In genomic region chr17:62694958-62695437, GRCm38 (mm10) we compare ENCODE assay signal across 25 mouse cellular contexts.
DNase-seq lines count a peak whose midpoint lies in the region; ATAC-seq and TF ChIP-seq lines count a peak whose summit lies in the region.
"Had no signal": no experiment of that assay in that cellular context is flagged by ENCODE, and none has a peak within 500 bp of the region (broad histone marks: within the 10 kb centered on the region; RNA-seq: fewer than 3 reads in every experiment).

No protein-coding gene starts in this region.

- H3K27ac ChIP-seq in kidney, postnatal 0 days, result no peak overlapping the region
- no peak overlapping the region for H3K27ac ChIP-seq in embryonic facial prominence, embryonic 11.5 days (replicated peaks; ENCODE audit: low read depth, low read length)
- no peak overlapping the region for H3K27ac ChIP-seq in limb, embryonic 10.5 days
- H3K27ac ChIP-seq: forebrain, embryonic 10.5 days; hindbrain, postnatal 0 days had no signal

- no peaks in the 10 kb centered on the region for H3K4me1 ChIP-seq in kidney, postnatal 0 days (replicated peaks; ENCODE audit: insufficient read depth, low read length)
- H3K4me1 ChIP-seq in embryonic facial prominence, embryonic 11.5 days (ENCODE audit: control insufficient read depth, insufficient read depth, low read length), result no peaks in the 10 kb centered on the region
- H3K4me1 ChIP-seq in limb, embryonic 10.5 days, result peaks cover 38% of the 10 kb centered on the region
- H3K4me1 ChIP-seq: megakaryocyte, embryonic 14.5 days had no signal

- no peak overlapping the region for H3K4me3 ChIP-seq in kidney, postnatal 0 days (replicated peaks; ENCODE audit: low read depth, low read length)
- no peak overlapping the region for H3K4me3 ChIP-seq in embryonic facial prominence, embryonic 11.5 days (ENCODE audit: low read depth, low read length)
- H3K4me3 ChIP-seq in limb, embryonic 10.5 days, result no peak overlapping the region
- H3K4me3 ChIP-seq: forebrain, embryonic 10.5 days; megakaryocyte, embryonic 14.5 days had no signal

- no peaks in the 10 kb centered on the region for H3K9me3 ChIP-seq in kidney, postnatal 0 days (replicated peaks; ENCODE audit: low read length)
- H3K9me3 ChIP-seq in embryonic facial prominence, embryonic 11.5 days (replicated peaks; ENCODE audit: control insufficient read depth, low read length), result no peaks in the 10 kb centered on the region
- no peaks in the 10 kb centered on the region for H3K9me3 ChIP-seq in limb, embryonic 10.5 days (replicated peaks)
- H3K9me3 ChIP-seq: forebrain, embryonic 10.5 days had no signal

- 42% methylated on average over 9 of the region's 9 CpGs for WGBS in kidney, postnatal 0 days
- 19% methylated on average over 9 of the region's 9 CpGs for WGBS in embryonic facial prominence, embryonic 11.5 days
- WGBS in limb, embryonic 10.5 days, result 38% methylated on average over 9 of the region's 9 CpGs

- no peak for TF ChIP-seq CTCF in kidney, postnatal 0 days (IDR thresholded peaks at IDR 0.05; ENCODE audit: low read depth)

- no peaks in the 10 kb centered on the region for H3K36me3 ChIP-seq in kidney, postnatal 0 days (ENCODE audit: insufficient read depth, low read length)
- no peaks in the 10 kb centered on the region for H3K36me3 ChIP-seq in embryonic facial prominence, embryonic 11.5 days (replicated peaks; ENCODE audit: control insufficient read depth, insufficient read depth, low read depth, low read length)
- H3K36me3 ChIP-seq in limb, embryonic 10.5 days, result no peaks in the 10 kb centered on the region

- peak; percentile 87 for DNase-seq in heart, adult 11 months
- DNase-seq in heart, postnatal 4 days, result no peak
- DNase-seq in kidney, postnatal 0 days (ENCODE audit: low spot score), result peak; percentile 55
- no peak for DNase-seq in kidney, adult 18-20 months
- DNase-seq in embryonic facial prominence, embryonic 11.5 days (ENCODE audit: low spot score), result peak; percentile 78
- peak; percentile 46 for DNase-seq in limb, embryonic 10.5 days (ENCODE audit: low spot score)
- no peak for DNase-seq in cerebellum, adult 18-20 months
- DNase-seq: adrenal gland, postnatal 10 days; cerebellum, adult 2 months; cerebellum, postnatal 25 days; gastrocnemius, postnatal 36 days; kidney, adult 11 months; left cerebral cortex, postnatal 4 days; lung, adult 18-20 months; lung, postnatal 14 days; midbrain, embryonic 14.5 days; retina, postnatal 1 day; right cerebral cortex, postnatal 25 days; thymus, postnatal 14 days had no signal

- ATAC-seq in kidney, postnatal 0 days (replicated peaks; ENCODE audit: low FRiP score, low read depth), result peak; percentile 56
- ATAC-seq in embryonic facial prominence, embryonic 11.5 days (replicated peaks; ENCODE audit: insufficient number of reproducible peaks, low FRiP score, low TSS enrichment, low read depth), result peak; percentile 72
- ATAC-seq in megakaryocyte, adult 5-6 weeks (ENCODE audit: poor library complexity, severe bottlenecking), result no peak
- ATAC-seq: forebrain, embryonic 16.5 days; hindbrain, postnatal 0 days had no signal

- no peaks in the 10 kb centered on the region for H3K27me3 ChIP-seq in kidney, postnatal 0 days (ENCODE audit: insufficient read depth, low read length)
- H3K27me3 ChIP-seq in embryonic facial prominence, embryonic 11.5 days (ENCODE audit: control insufficient read depth, insufficient read depth, low read length), result no peaks in the 10 kb centered on the region
- H3K27me3 ChIP-seq in limb, embryonic 10.5 days (ENCODE audit: low read depth, poor library complexity, severe bottlenecking), result peaks cover 29% of the 10 kb centered on the region; the same call in 1 of the 2 replicates
- H3K27me3 ChIP-seq: megakaryocyte, embryonic 14.5 days had no signal

- H3K9ac ChIP-seq in kidney, postnatal 0 days (ENCODE audit: low read depth, low read length), result no peak overlapping the region
- H3K9ac ChIP-seq in embryonic facial prominence, embryonic 11.5 days (replicated peaks; ENCODE audit: low read length), result no peak overlapping the region

- H3K4me2 ChIP-seq in kidney, postnatal 0 days (ENCODE audit: low read length), result no peak overlapping the region
- H3K4me2 ChIP-seq in embryonic facial prominence, embryonic 11.5 days (ENCODE audit: low read depth, low read length), result no peak overlapping the region
- H3K4me2 ChIP-seq: liver, embryonic 11.5 days had no signal

Comparison
In these comparisons a context has a peak if more than half of its experiments do, and no peak if none do; other contexts are left out.
1. DNase-seq: peak in heart, adult 11 months (single experiment), kidney, postnatal 0 days (single experiment), embryonic facial prominence, embryonic 11.5 days (single experiment) and limb, embryonic 10.5 days (single experiment); none in heart, postnatal 4 days (single experiment), kidney, adult 18-20 months (single experiment) and cerebellum, adult 18-20 months (0 of 2).